Mouse (Mus musculus) ES-Bruce4 (cell line): ENCODE results near the gene Stx19.

Source experiments
- CTCF ChIP-seq: IDR thresholded peaks from one replicate; pipeline ENCODE4 v1.8.1; 2011; ENCODE audit warnings: low read depth, low read length
- EP300 ChIP-seq: IDR thresholded peaks from 2 replicates; pipeline ENCODE4 v1.6.1; 2011; ENCODE audit warnings: low read depth, low read length; ENCODE audit not compliant: insufficient read depth
- POLR2A ChIP-seq: IDR thresholded peaks from one replicate; pipeline ENCODE4 v1.8.1; 2011; ENCODE audit warnings: low read length; ENCODE audit not compliant: insufficient read depth

GRCm38 (mm10) chr16:62873180-62873579, 58.7 kb downstream of the Stx19 start:
- TF ChIP-seq EP300 (no peak), CTCF (no peak), POLR2A (no peak)
